In the genomic region with DNA sequence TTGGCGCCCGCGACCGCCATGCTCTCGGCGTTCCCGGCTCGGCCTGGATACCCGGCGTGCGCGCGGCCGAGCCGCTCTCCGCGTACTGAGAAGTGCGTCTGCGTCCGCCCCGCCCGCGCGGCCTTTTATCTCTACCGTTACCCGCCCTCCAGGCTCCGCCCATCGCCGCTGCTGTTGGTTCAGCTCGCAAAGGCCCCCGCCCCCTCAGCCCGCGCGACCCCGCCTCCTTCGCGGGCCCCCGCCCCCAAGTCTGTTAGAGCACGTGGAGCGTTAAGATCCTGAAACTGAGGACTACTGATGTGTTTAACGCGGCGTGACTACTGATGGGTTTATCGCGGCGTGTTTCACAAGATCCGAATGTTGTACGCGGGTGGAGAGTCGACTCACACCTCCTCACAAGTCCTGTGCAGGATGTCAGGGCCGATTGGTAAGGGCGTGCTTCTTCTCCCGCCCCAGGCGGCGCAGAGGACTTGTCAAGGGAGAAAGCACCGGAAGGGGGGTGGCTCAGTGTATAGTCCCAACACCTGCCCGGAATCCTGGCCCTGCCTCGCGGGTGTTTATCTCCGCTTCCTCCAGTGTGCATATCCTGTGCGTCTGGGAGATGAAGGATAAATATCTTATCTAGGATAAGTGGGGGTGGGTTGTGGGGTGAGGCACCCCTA, we compare ENCODE assay signal across 8 mouse cellular contexts. TPM values are rescaled to one million over a fixed set of nuclear protein-coding genes. Genes with fewer than 3 reads are reported as not detected.
DNase-seq lines count a peak whose midpoint lies in the region; ATAC-seq lines count a peak whose summit lies in the region.

A gene (minus strand): TSS at position 108 of the 662 bp plus-strand sequence.

- peaks cover 22% of the 10 kb centered on the region for H3K4me1 ChIP-seq in hindbrain, embryonic 16.5 days (ENCODE audit: control insufficient read depth, insufficient read depth, low read depth, low read length)

- peak; percentile 96 for DNase-seq in T-cell, adult 2 months (ENCODE audit: low spot score)
- DNase-seq in cerebellum, postnatal 36 days: peak; percentile 97 to 98
- DNase-seq in gastrocnemius, adult 18-20 months (ENCODE audit: low spot score): peak; percentile 96
- peak; percentile 94 to 95 for DNase-seq in left cerebral cortex, adult 18-20 months (ENCODE audit: low spot score in 2 of 2)
- peak; percentile 95 for DNase-seq in right cerebral cortex, adult 18-20 months
- DNase-seq in urinary bladder, postnatal 10 days (ENCODE audit: low spot score): peak; percentile 92

- H3K27ac ChIP-seq in hindbrain, embryonic 16.5 days (ENCODE audit: low read depth, low read length): peak within 1 kb of the TSS; percentile 71
- H3K27ac ChIP-seq in macrophage: no peak within 1 kb of the TSS

- no peaks in the 10 kb centered on the region for H3K27me3 ChIP-seq in hindbrain, embryonic 16.5 days (replicated peaks; ENCODE audit: control insufficient read depth, insufficient read depth, low read length)

- H3K9me3 ChIP-seq in hindbrain, embryonic 16.5 days (ENCODE audit: control insufficient read depth, low read length): no peaks in the 10 kb centered on the region

- ATAC-seq in hindbrain, embryonic 16.5 days: peak; percentile 93

- no peaks in the 10 kb centered on the region for H3K36me3 ChIP-seq in hindbrain, embryonic 16.5 days (ENCODE audit: control insufficient read depth, insufficient read depth, low read length)
- H3K36me3 ChIP-seq in macrophage (ENCODE audit: inconsistent target): no peaks in the 10 kb centered on the region

- peak within 1 kb of the TSS; percentile 63 for H3K4me3 ChIP-seq in hindbrain, embryonic 16.5 days (ENCODE audit: low read length)
- H3K4me3 ChIP-seq in macrophage (ENCODE audit: inconsistent target): peak within 1 kb of the TSS; percentile 47

- peak within 1 kb of the TSS; percentile 72 for H3K9ac ChIP-seq in hindbrain, embryonic 16.5 days (ENCODE audit: low read depth, low read length)

- under 1% methylated on average over 57 of the region's 61 CpGs for WGBS in hindbrain, embryonic 16.5 days
- 1% methylated on average over 46 of the region's 61 CpGs for WGBS in macrophage (ENCODE audit: missing documents)

- peak within 1 kb of the TSS; percentile 96 for H3K4me2 ChIP-seq in hindbrain, embryonic 16.5 days (ENCODE audit: low read length)

- H3K79me2 ChIP-seq in macrophage (ENCODE audit: inconsistent target): peaks cover 37% of the 10 kb centered on the region

RNA-seq across cellular contexts. Expression of the gene that starts here (rescaled TPM):
- total RNA-seq in gastrocnemius, adult 18-20 months (2021): 1 to 10 TPM; 1.0 to 1.4 TPM
- 44.9 and 57.8 TPM in 2 replicates for polyA plus RNA-seq in hindbrain, embryonic 16.5 days (2015; fragmentation: Nextera tagmentation; extraction: Ambion mirVana)
- 10 to 100 TPM; 53.0 to 54.4 TPM for total RNA-seq in left cerebral cortex, adult 18-20 months (2021)
- 10 to 100 TPM in 1 of 26 experiments, 1 to 10 TPM in 16, under 1 TPM in 9; 0.33 to 13.6 (median 1.9) TPM for total RNA-seq in macrophage (2018; cell fraction: chromatin; rRNA removed)
- 10 to 100 TPM in 7 of 26 experiments, 1 to 10 TPM in 19; 1.6 to 16.3 (median 5.1) TPM for total RNA-seq in macrophage (2018; cell fraction: cytosol; rRNA removed)
- 10 to 100 TPM in 10 of 26 experiments, 1 to 10 TPM in 16; 1.1 to 18.7 (median 9.2) TPM for total RNA-seq in macrophage (2018; cell fraction: nucleus; rRNA removed)
- polyA plus RNA-seq in macrophage (2018): 0.98 to 9.9 TPM (median 1.2 TPM) in 3 replicates

Comparison
In these comparisons a context has a peak if more than half of its experiments do, and no peak if none do; other contexts are left out.
1. RNA of the gene that starts here (total RNA-seq): 53.0 to 54.4 TPM in left cerebral cortex, adult 18-20 months; 1.0 to 1.4 TPM in gastrocnemius, adult 18-20 months; every median in the first group is over 10 times any median in the second.
2. Peak in every context shown above with its lines, with median percentiles within 50 percentile points of each other: DNase-seq.